Mouse (Mus musculus) monocyte, adult 5-6 weeks (primary cell): ENCODE measurements around the gene Togaram2. TPM values are rescaled to one million over a fixed set of nuclear protein-coding genes. Genes with fewer than 3 reads are reported as not detected.
A peak's percentile ranks its signal among the peaks of the same experiment; 100 is the strongest.

Source experiments
- ATAC-seq: fragments of 153-309, 156-312 bp; replicated peaks from 2 replicates; pipeline ENCODE4 v1.8.0; 2017; ENCODE audit warnings: mild to moderate bottlenecking; ENCODE audit not compliant: low TSS enrichment, insufficient number of reproducible peaks, severe bottlenecking, poor library complexity, low FRiP score
- total RNA-seq: library from RNA; stranded (forward); fragments of 200-1000, 200-491, 200-594 nt; gene quantifications from 3 replicates; pipeline ENCODE4 v1.2.3, GENCODE M21; 2017

Gene Togaram2
- total RNA-seq, 1 experiment from 2014 or later, result not detected

- no peak for ATAC-seq
These were observed 875 bp downstream of the Togaram2 start for GRCm38 (mm10) chr17:71673936-71674335.

GRCm38 (mm10) chr17:71674886-71675285 is 1.8 kb downstream of the Togaram2 start:
- ATAC-seq, result no peak

- ATAC-seq, result no peak
These were observed 8.6 kb downstream of the Togaram2 start for GRCm38 (mm10) chr17:71681666-71682065.

GRCm38 (mm10) chr17:71682379-71682778 is 9.3 kb downstream of the Togaram2 start:
- no peak for ATAC-seq

GRCm38 (mm10) chr17:71683281-71683680 is 10.2 kb downstream of the Togaram2 start:
- ATAC-seq, result no peak

GRCm38 (mm10) chr17:71684103-71684608 is 11.1 kb downstream of the Togaram2 start:
- 0 out of 2 replicates have a peak, but pooled peaks have one; percentile 25 for ATAC-seq

- ATAC-seq, result no peak
These were observed 14.4 kb downstream of the Togaram2 start for GRCm38 (mm10) chr17:71687436-71687835.

GRCm38 (mm10) chr17:71689903-71690302 is 16.8 kb downstream of the Togaram2 start:
- ATAC-seq, result no peak

GRCm38 (mm10) chr17:71691361-71691875 is 18.4 kb downstream of the Togaram2 start:
- no peak for ATAC-seq

GRCm38 (mm10) chr17:71693313-71693712 is 20.3 kb downstream of the Togaram2 start:
- ATAC-seq, result no peak

- ATAC-seq, result no peak
These were observed 20.7 kb downstream of the Togaram2 start for GRCm38 (mm10) chr17:71693780-71694179.

GRCm38 (mm10) chr17:71695151-71695550 is 22.1 kb downstream of the Togaram2 start:
- ATAC-seq, result no peak

GRCm38 (mm10) chr17:71695716-71696315 is 22.8 kb downstream of the Togaram2 start:
- no peak for ATAC-seq

- no peak for ATAC-seq
These were observed 23.3 kb downstream of the Togaram2 start for GRCm38 (mm10) chr17:71696396-71696795.

GRCm38 (mm10) chr17:71697896-71698618 is 25.0 kb downstream of the Togaram2 start:
- no peak for ATAC-seq

GRCm38 (mm10) chr17:71698619-71698956 is 25.5 kb downstream of the Togaram2 start:
- ATAC-seq, result no peak

GRCm38 (mm10) chr17:71705113-71705512 is 32.1 kb downstream of the Togaram2 start:
- ATAC-seq, result no peak

- ATAC-seq, result no peak
These were observed 32.8 kb downstream of the Togaram2 start for GRCm38 (mm10) chr17:71705550-71706480.

GRCm38 (mm10) chr17:71707715-71708114 is 34.7 kb downstream of the Togaram2 start:
- no peak for ATAC-seq
